Mouse (Mus musculus) adrenal gland, postnatal 10 days (tissue): ENCODE data around the gene Mpl. TPM values are rescaled to one million over a fixed set of nuclear protein-coding genes. Genes with fewer than 3 reads are reported as not detected.

Experiments
- total RNA-seq, 2 experiments: library from RNA; stranded (reverse); gene quantifications; 2 replicates each; pipeline ENCODE4 v1.2.3; 2021

Mpl gene
- total RNA-seq, 2 experiments from 2014 or later, result 0.15 to 0.30 TPM

Other genes starting within 250 kb of the Mpl start
- gene Ptprf, start 166.1 kb downstream of the Mpl start, total RNA-seq, result 10 to 100 TPM; 66.0 to 69.3 TPM
- gene Szt2, start 48.2 kb downstream of the Mpl start, total RNA-seq, result 10 to 100 TPM; 13.1 to 26.3 TPM
- gene Med8, start 48.2 kb downstream of the Mpl start, total RNA-seq, result 10 to 100 TPM; 63.3 to 73.5 TPM
- 10 to 100 TPM; 53.2 to 56.5 TPM for gene Elovl1, start 29.4 kb downstream of the Mpl start, total RNA-seq
- gene Cdc20, start 20.2 kb downstream of the Mpl start, total RNA-seq, result 10 to 100 TPM; 23.2 to 28.9 TPM
- 10 to 100 TPM; 67.3 to 74.7 TPM for gene Tie1, start 32.5 kb upstream of the Mpl start, total RNA-seq
- gene 2610528J11Rik, start 69.5 kb upstream of the Mpl start, total RNA-seq, result 1 to 10 TPM; 2.6 to 4.0 TPM
- gene Tmem125, start 86.5 kb upstream of the Mpl start, total RNA-seq, result 1 to 10 TPM; 1.3 to 1.6 TPM
- not detected for gene Cfap57, start 163.3 kb upstream of the Mpl start, total RNA-seq
- gene Ebna1bp2, start 163.3 kb upstream of the Mpl start, total RNA-seq, result 10 to 100 TPM; 70.6 to 71.1 TPM
- not detected for gene Olfr62, start 201.4 kb upstream of the Mpl start, total RNA-seq
- gene Olfr1342, start 235.2 kb upstream of the Mpl start, total RNA-seq, result not detected
- gene Olfr1341, start 246.0 kb upstream of the Mpl start, total RNA-seq, result not detected